Mouse (Mus musculus): Measurements from ENCODE around the gene Exoc6b. TPM values are rescaled to one million over a fixed set of nuclear protein-coding genes. Genes with fewer than 3 reads are reported as not detected.

The Exoc6b gene
- polyA plus RNA-seq, 1 experiment from 2014 or later = 21.0 TPM

DNA sequence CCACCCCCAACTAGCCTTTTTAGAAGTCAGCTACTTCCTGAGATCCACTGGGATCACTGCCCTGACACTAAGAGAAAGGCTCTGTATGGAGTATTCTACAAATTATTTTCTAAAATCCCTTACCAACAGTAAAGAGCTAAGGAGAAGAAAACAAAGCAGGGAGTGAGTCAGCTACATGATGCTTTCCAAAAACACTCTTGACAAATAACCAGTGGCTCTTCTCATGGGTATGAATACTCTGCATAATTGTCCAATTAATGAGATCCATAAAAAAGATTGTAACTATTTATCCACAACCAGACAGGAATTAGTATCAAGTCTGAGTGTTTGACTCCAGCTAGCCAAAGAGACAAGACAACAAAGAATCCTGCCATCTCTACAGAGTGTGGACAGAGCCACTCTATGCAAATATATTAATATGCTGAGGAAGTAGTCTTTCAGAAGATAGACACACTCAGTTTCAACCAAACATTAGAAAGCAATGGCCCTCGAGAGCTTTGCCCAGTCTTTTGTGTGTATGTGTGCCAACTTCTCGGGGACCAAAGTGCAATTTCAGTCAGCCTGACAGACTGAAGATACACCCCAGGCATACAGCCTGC lies 263.1 kb downstream of the Exoc6b start:
- 74% methylated on average over 2 of the region's 2 CpGs for WGBS
- Histone ChIP-seq H3K27ac (no peak overlapping the region), H3K27me3 (ENCODE audit: insufficient read depth, poor library complexity, severe bottlenecking) (no peaks in the 10 kb centered on the region), H3K4me1 (peaks cover 8% of the 10 kb centered on the region; the same call in 1 of the 2 replicates), H3K9me3 (no peaks in the 10 kb centered on the region), H3K36me3 (no peaks in the 10 kb centered on the region), H3K4me3 (no peak overlapping the region)
- no peak for DNase-seq (ENCODE audit: low spot score)

DNA sequence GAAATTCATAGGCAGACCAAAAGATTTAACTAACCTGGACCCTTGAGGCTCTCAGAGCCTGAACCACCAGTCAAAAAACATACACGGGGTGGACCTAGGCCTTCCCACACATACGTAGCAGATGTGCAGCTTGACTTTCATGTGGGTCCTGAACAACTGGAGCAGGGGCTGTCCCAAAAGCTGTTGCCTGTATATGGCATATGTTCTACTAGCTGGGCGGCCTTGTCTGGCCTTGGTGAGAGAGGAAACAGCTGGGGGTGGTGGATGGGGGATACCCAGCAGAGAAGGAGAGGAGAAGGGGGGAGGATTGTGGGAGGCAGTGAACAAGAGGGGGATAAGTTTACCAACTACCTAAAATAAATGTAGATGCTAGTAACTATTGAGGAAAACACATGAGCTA lies 270.6 kb downstream of the Exoc6b start:
- 88% methylated on average over 3 of the region's 3 CpGs for WGBS
- H3K4me1 ChIP-seq = no peaks in the 10 kb centered on the region

DNA sequence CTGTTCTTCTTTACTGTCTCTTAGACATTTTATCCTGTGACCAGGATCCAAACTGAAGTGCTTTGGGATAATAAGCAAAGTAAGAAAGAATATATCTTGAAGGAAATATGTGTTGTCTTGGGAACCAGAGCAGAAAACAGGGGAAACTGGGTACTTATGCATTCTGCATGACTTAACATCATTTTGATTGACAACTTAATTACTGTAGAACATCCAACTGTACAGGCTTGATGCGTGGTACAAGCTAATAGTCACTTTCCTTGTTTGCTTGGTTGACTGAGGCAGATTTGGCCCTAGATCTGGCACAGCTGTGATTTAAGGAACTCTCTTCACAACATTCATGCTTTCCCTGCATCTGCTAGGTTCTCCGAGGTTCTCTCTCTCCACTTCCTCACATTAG lies 285.3 kb downstream of the Exoc6b start:
- no peaks in the 10 kb centered on the region for H3K27me3 ChIP-seq (ENCODE audit: insufficient read depth, poor library complexity, severe bottlenecking)
- H3K4me1 ChIP-seq = peaks cover 14% of the 10 kb centered on the region
- no peak for DNase-seq (ENCODE audit: low spot score)
- 88% methylated on average over 2 of the region's 2 CpGs for WGBS
- no peaks in the 10 kb centered on the region for H3K36me3 ChIP-seq
- H3K27ac ChIP-seq = no peak overlapping the region
- H3K4me3 ChIP-seq = no peak overlapping the region
- H3K9me3 ChIP-seq = no peaks in the 10 kb centered on the region

More for the DNA sequence above, 270.6 kb downstream of the Exoc6b start:
- Histone ChIP-seq H3K4me3 (no peak overlapping the region), H3K27ac (no peak overlapping the region), H3K9me3 (no peaks in the 10 kb centered on the region), H3K36me3 (no peaks in the 10 kb centered on the region), H3K27me3 (ENCODE audit: insufficient read depth, poor library complexity, severe bottlenecking) (no peaks in the 10 kb centered on the region)
- no peak for DNase-seq (ENCODE audit: low spot score)

DNA sequence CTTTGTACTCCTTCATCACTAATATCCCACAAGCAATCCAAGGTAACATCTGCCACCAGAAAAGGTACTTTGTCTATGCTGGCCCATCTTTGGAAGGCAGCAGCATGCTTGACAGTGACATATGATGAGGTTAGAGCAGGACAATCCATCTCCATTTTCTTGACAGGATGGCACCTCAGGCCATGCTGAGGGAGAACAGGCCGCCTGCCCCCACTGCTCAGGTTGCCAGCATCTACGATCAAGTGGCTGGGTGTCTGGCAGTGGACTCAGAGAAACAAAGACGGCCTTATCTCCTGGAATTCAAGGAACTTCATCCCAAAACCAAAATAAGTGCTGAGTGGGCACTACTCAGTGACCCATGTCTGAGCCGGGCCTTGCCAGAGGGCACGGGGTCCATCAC lies 289.3 kb downstream of the Exoc6b start:
- Histone ChIP-seq H3K4me1 (peaks cover 25% of the 10 kb centered on the region), H3K4me3 (no peak overlapping the region), H3K27me3 (ENCODE audit: insufficient read depth, poor library complexity, severe bottlenecking) (no peaks in the 10 kb centered on the region), H3K27ac (no peak overlapping the region), H3K36me3 (no peaks in the 10 kb centered on the region), H3K9me3 (no peaks in the 10 kb centered on the region)
- 26% methylated on average over 5 of the region's 5 CpGs for WGBS
- DNase-seq (ENCODE audit: low spot score) = no peak

DNA sequence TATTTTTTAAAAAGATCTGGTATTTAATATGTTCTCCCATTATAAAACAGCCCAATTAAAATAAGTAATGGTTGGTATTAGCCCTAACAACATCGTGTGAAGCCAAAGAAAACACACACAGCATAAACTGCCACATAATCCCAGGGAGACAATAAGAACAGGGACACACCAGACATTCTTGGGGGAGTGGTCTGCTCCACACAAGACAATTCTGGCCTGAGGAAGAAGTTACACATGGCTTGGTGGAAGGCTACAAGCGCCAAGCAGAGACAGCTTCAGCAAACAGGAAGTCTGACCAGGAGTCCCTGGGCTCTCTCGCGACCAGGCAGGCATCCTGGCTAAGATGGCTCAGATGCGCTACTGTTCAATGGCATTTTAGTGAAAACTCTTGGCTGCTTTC lies 290.3 kb downstream of the Exoc6b start:
- Histone ChIP-seq H3K27ac (no peak overlapping the region), H3K4me1 (peaks cover 25% of the 10 kb centered on the region), H3K27me3 (ENCODE audit: insufficient read depth, poor library complexity, severe bottlenecking) (no peaks in the 10 kb centered on the region), H3K36me3 (no peaks in the 10 kb centered on the region), H3K9me3 (no peaks in the 10 kb centered on the region), H3K4me3 (no peak overlapping the region)
- DNase-seq (ENCODE audit: low spot score) = no peak
- 55% methylated on average over 5 of the region's 5 CpGs for WGBS

DNA sequence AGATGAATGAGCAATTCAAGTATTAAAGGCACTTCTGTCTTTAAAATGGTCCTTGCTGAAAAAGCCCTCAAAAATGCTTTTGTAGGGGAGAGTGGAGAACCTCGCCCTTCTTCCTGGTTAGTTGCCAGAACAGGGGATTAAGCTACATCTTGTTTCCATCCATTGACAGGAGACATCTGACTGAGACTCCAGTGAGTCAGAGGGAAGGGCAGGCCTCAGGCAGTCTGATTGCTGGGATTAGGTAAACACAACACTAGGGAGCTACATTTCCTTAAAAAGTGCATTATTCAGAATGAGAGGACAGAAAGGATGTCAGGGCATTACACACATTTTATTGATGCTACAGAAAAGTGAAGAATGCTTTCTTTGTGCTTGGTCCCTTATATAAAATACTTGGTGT lies 293.4 kb downstream of the Exoc6b start:
- peaks cover 25% of the 10 kb centered on the region for H3K4me1 ChIP-seq
- no peaks in the 10 kb centered on the region for H3K9me3 ChIP-seq
- WGBS = 26% methylated on average over 1 of the region's 1 CpGs
- H3K4me3 ChIP-seq = no peak overlapping the region
- no peak overlapping the region for H3K27ac ChIP-seq
- DNase-seq (ENCODE audit: low spot score) = no peak
- H3K27me3 ChIP-seq (ENCODE audit: insufficient read depth, poor library complexity, severe bottlenecking) = no peaks in the 10 kb centered on the region
- no peaks in the 10 kb centered on the region for H3K36me3 ChIP-seq

DNA sequence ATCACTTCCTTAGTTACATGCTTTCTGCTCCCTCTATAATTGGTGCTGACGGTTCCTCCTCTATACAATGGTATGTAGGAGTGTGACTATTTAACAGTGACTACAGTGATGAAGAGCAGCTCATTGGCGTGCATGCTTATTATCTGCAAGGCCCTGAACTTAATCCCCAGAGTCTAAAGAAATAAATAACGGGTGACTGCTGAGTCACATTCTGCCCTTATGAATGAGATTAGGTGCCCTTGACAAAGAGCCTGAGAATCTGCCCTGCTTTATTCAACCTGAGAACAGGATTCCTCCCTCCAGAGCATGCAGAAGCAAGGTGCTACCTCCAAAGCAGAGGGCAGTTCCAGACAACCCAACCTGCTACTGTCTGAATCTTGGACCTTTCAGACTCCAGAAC lies 314.0 kb downstream of the Exoc6b start:
- Histone ChIP-seq H3K9me3 (no peaks in the 10 kb centered on the region), H3K36me3 (no peaks in the 10 kb centered on the region), H3K4me3 (no peak overlapping the region), H3K27ac (no peak overlapping the region), H3K27me3 (ENCODE audit: insufficient read depth, poor library complexity, severe bottlenecking) (no peaks in the 10 kb centered on the region), H3K4me1 (no peaks in the 10 kb centered on the region)
- DNase-seq (ENCODE audit: low spot score) = no peak
- 66% methylated on average over 3 of the region's 3 CpGs for WGBS

DNA sequence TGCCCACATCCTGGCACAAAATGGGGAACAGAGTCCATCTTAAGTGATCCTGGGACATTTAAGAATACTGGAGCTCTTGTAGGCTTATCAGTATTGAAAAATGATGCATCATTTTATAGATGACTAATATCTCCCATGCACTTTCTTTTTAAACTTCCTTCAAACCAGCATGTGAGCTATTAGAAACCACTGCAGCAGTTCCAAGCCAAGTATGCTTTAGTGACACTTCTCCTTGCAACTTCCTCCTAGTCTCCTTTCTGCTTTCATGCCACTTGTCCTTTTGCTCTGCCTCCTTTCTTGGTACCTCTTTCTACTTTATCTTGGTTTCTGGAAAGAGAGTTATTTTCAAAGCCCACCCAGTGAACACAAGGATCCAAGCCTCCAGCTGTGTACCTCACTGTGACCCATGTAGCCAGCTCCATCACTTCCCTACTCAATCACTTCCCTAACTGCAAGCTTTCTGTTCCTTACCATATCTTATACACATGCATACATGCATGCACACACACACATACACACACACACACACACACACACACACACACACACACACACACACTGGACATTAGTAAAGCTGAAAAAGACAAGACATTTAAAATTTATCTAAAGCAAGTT lies 316.4 kb downstream of the Exoc6b start:
- Histone ChIP-seq H3K4me3 (no peak overlapping the region), H3K9me3 (no peaks in the 10 kb centered on the region), H3K36me3 (no peaks in the 10 kb centered on the region), H3K27ac (no peak overlapping the region), H3K27me3 (ENCODE audit: insufficient read depth, poor library complexity, severe bottlenecking) (no peaks in the 10 kb centered on the region), H3K4me1 (no peaks in the 10 kb centered on the region)
- DNase-seq (ENCODE audit: low spot score) = no peak

DNA sequence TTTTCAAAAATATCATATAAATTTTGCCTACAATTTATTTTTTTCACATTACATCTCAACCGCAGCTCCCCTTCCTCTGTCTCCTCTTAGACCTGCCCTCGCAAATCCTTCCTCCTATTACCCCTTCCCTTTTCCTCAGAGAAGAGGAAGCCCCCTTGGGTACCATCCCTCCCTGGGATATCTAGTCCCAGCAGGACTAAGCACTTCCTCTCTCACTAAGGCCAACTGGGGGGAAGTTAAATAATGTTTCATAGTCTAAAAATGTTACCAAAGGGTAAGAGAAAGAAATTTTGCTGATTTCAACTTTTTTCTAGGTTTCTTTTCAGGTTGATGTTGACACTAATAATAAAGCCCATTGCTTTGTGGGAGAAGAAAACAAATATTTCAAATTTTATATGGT lies 317.9 kb downstream of the Exoc6b start:
- 66% methylated on average over 2 of the region's 2 CpGs for WGBS
- H3K27me3 ChIP-seq (ENCODE audit: insufficient read depth, poor library complexity, severe bottlenecking) = no peaks in the 10 kb centered on the region
- no peaks in the 10 kb centered on the region for H3K9me3 ChIP-seq
- no peak overlapping the region for H3K4me3 ChIP-seq
- H3K27ac ChIP-seq = no peak overlapping the region
- no peak for DNase-seq (ENCODE audit: low spot score)
- no peaks in the 10 kb centered on the region for H3K36me3 ChIP-seq
- H3K4me1 ChIP-seq = no peaks in the 10 kb centered on the region

DNA sequence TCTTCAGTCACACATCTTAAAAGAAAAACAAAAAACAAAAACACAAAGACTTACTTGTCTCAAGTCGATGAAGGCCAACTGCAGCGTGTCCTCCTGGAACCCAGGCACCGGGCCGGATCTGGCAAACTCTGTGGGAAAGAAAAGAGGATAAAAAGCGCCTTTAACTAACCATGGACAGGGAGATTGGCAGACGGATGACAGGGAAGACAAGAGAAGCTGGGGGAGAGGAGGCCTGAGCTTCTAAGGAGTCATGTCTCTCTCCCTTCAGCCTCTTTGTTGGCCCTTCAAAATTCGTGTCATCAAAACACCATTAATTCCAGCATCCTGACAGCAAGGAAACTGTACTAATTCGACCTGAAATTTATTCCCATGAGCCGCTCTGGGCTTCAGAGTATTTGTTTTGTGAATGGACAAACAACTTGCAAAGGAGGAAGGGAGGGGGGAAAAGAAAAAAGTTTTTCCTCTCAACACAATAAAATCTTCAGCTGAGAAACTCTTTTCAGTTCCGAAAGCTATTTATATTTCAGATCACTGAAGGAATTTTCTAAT lies 322.4 kb downstream of the Exoc6b start:
- Histone ChIP-seq H3K36me3 (no peaks in the 10 kb centered on the region), H3K4me3 (no peak overlapping the region), H3K4me1 (no peaks in the 10 kb centered on the region), H3K27ac (no peak overlapping the region), H3K9me3 (no peaks in the 10 kb centered on the region), H3K27me3 (ENCODE audit: insufficient read depth, poor library complexity, severe bottlenecking) (no peaks in the 10 kb centered on the region)
- 74% methylated on average over 10 of the region's 10 CpGs for WGBS
- no peak for DNase-seq (ENCODE audit: low spot score)

DNA sequence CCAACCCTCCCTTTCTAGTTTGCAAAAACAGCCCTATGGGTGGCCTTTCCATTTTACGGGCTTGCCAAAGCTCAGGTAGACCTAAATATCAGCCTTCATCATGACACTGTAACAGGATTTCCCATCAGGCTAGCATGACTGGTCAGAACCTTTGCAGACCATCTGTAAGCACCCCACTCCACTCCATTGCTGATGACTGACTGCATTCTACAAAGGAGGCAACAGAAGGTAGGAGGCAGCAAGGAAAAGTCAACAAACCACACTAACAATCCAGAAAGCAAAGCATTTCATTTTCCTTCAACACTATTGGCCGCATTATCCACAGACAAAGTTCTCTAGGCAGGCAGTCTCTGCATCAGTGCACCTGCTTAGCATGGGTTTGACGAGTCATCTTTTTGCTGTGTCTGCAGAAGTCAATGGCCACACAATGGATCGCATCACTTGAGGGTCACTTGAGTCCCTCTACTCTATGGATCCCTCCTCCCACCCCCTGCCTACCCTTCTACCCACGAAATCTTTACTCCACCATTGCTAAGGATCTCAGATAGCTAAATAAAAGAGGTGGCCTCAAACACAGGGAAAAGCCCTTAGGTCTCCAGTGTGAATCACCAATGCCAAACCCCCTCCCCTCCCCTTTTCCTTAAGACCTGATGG lies 323.0 kb downstream of the Exoc6b start:
- Histone ChIP-seq H3K36me3 (no peaks in the 10 kb centered on the region), H3K27ac (no peak overlapping the region), H3K4me1 (no peaks in the 10 kb centered on the region), H3K4me3 (no peak overlapping the region), H3K9me3 (no peaks in the 10 kb centered on the region), H3K27me3 (ENCODE audit: insufficient read depth, poor library complexity, severe bottlenecking) (no peaks in the 10 kb centered on the region)
- WGBS = 82% methylated on average over 5 of the region's 5 CpGs
- DNase-seq (ENCODE audit: low spot score) = no peak

DNA sequence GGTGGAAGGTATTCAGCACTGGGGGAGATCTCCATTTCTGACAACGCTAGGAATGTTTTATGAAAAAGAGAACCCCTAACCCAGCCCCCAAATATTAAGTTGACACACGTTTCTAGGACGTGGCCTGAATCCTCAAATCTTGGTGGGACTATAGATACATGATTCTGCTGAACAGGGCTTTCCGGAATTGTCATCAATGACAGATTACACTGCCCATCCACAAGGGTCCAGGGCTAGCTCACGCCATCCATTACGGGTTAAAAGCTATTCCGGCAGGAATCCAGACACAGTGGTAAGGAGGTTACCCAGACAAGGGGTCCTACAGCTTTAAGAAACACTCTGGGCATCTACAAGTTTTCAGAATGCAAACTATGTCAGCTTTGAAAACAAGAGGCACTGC lies 323.7 kb downstream of the Exoc6b start:
- 84% methylated on average over 7 of the region's 7 CpGs for WGBS
- H3K36me3 ChIP-seq = no peaks in the 10 kb centered on the region
- H3K4me3 ChIP-seq = no peak overlapping the region
- no peak for DNase-seq (ENCODE audit: low spot score)
- no peaks in the 10 kb centered on the region for H3K27me3 ChIP-seq (ENCODE audit: insufficient read depth, poor library complexity, severe bottlenecking)
- no peaks in the 10 kb centered on the region for H3K4me1 ChIP-seq
- no peak overlapping the region for H3K27ac ChIP-seq
- no peaks in the 10 kb centered on the region for H3K9me3 ChIP-seq

DNA sequence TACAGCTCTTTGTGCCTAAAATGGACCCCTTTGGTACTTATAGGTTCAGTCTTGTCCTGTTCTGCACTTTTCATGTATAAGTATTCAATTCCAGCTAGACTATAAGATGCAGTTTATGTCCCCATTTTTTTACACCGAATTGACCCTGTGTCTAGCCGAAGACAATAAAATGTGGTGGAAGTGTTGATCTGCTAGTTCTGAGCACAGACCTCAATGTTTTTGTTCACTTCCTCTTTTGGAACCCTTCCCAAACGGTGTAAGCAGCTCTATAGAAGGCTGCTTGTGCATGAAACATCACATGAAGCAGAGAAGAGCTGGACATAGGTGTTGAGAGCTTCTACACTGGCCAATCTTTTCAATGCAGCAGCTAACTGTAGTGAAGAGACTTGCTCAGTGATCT lies 327.1 kb downstream of the Exoc6b start:
- Histone ChIP-seq H3K27me3 (ENCODE audit: insufficient read depth, poor library complexity, severe bottlenecking) (no peaks in the 10 kb centered on the region), H3K4me1 (no peaks in the 10 kb centered on the region), H3K36me3 (no peaks in the 10 kb centered on the region), H3K4me3 (no peak overlapping the region), H3K27ac (no peak overlapping the region), H3K9me3 (no peaks in the 10 kb centered on the region)
- no peak for DNase-seq (ENCODE audit: low spot score)
- WGBS = 82% methylated on average over 3 of the region's 3 CpGs

Measured in heart, embryonic 10.5 days (tissue).